Mouse (Mus musculus) stomach, embryonic 14.5 days (tissue): Measurements from ENCODE around the gene Lcat. TPM values are rescaled to one million over a fixed set of nuclear protein-coding genes. Genes with fewer than 3 reads are reported as not detected.

ENCODE experiments used
- ATAC-seq: fragments of 200-750 bp; cut with Nextera tagmentation; 2 replicates; pipeline ENCODE4 v1.8.0; 2017; ENCODE audit warnings: low read depth, moderate TSS enrichment; ENCODE audit not compliant: insufficient number of reproducible peaks, insufficient read depth, low FRiP score
- H3K27ac ChIP-seq: fragments of 300-500 bp; sonication (generic); 2 replicates; pipeline ENCODE4 v1.5.1; 2014; ENCODE audit warnings: mild to moderate bottlenecking, low read length, moderate library complexity, mixed read lengths
- H3K27me3 ChIP-seq: fragments of 300-500 bp; sonication (generic); 2 replicates; pipeline ENCODE4 v1.6.1; 2014; ENCODE audit warnings: low read length, control low read depth, mixed read lengths; ENCODE audit not compliant: control insufficient read depth, insufficient read depth
- H3K36me3 ChIP-seq: fragments of 300-500 bp; sonication (generic); 2 replicates; pipeline ENCODE4 v1.6.1; 2014; ENCODE audit warnings: mild to moderate bottlenecking, control low read depth, low read length, moderate library complexity, mixed read lengths; ENCODE audit not compliant: control insufficient read depth, insufficient read depth
- H3K4me1 ChIP-seq: fragments of 300-500 bp; sonication (generic); 2 replicates; pipeline ENCODE4 v1.6.1; 2014; ENCODE audit warnings: low read length, control low read depth, mixed read lengths; ENCODE audit not compliant: control insufficient read depth, insufficient read depth
- H3K4me2 ChIP-seq: fragments of 300-500 bp; sonication (generic); replicated peaks from 2 replicates; pipeline ENCODE4 v1.6.1; 2014; ENCODE audit warnings: low read depth, low read length, control low read depth
- H3K4me3 ChIP-seq: fragments of 300-500 bp; sonication (generic); 2 replicates; pipeline ENCODE4 v1.5.1; 2014; ENCODE audit warnings: low read depth, low read length, control low read depth
- H3K9ac ChIP-seq: fragments of 300-500 bp; sonication (generic); replicated peaks from 2 replicates; pipeline ENCODE4 v1.6.1; 2014; ENCODE audit warnings: low read depth, mild to moderate bottlenecking, control low read depth, low read length, moderate library complexity, mixed read lengths
- H3K9me3 ChIP-seq: fragments of 300-500 bp; sonication (generic); 2 replicates; pipeline ENCODE4 v1.6.1; 2016; ENCODE audit warnings: low read depth, low read length, control low read depth; ENCODE audit not compliant: control insufficient read depth
- WGBS: fragments of 180-500 bp; shearing (Covaris S2); extraction: QIAGEN DNeasy Blood & Tissue Kit; methylation state at CpG from one replicate; pipeline ENCODE4 v1.1.7; 2014; 5-methylcytosine and 5-hydroxymethylcytosine counted together
- polyA plus RNA-seq: library from polyadenylated mRNA; unstranded; fragments of >200 nt; fragmentation: Nextera tagmentation; extraction: Ambion mirVana; gene quantifications from 2 replicates; pipeline ENCODE4 v1.2.1, GENCODE M21; 2014

Lcat gene
- polyA plus RNA-seq, 1 experiment from 2014 or later, result 2.1 TPM

- H3K27me3 ChIP-seq, result no peaks in the 10 kb centered on the region
- 74% methylated on average over 8 of the region's 8 CpGs for WGBS
- H3K4me3 ChIP-seq, result no peak overlapping the region
- H3K4me1 ChIP-seq, result peaks cover 4% of the 10 kb centered on the region; the same call in 1 of the 2 replicates
- no peak overlapping the region for H3K27ac ChIP-seq
- no peak overlapping the region for H3K4me2 ChIP-seq
- no peaks in the 10 kb centered on the region for H3K9me3 ChIP-seq
- no peak for ATAC-seq
- H3K9ac ChIP-seq, result no peak overlapping the region
- H3K36me3 ChIP-seq, result no peaks in the 10 kb centered on the region
Observed at GRCm38 (mm10) chr8:105971019-105971720, 28.0 kb upstream of the Lcat start.

- no peak for ATAC-seq
- Histone ChIP-seq H3K36me3 (no peaks in the 10 kb centered on the region), H3K9ac (no peak overlapping the region), H3K27ac (no peak overlapping the region), H3K4me3 (no peak overlapping the region), H3K9me3 (no peaks in the 10 kb centered on the region), H3K4me2 (no peak overlapping the region), H3K27me3 (no peaks in the 10 kb centered on the region), H3K4me1 (peaks cover 8% of the 10 kb centered on the region)
- WGBS, result 63% methylated on average over 1 of the region's 1 CpGs
Observed at GRCm38 (mm10) chr8:105969367-105969766, 26.2 kb upstream of the Lcat start.

GRCm38 (mm10) chr8:105966692-105967311, 23.6 kb upstream of the Lcat start:
- H3K4me1 ChIP-seq, result peaks cover 16% of the 10 kb centered on the region
- no peaks in the 10 kb centered on the region for H3K9me3 ChIP-seq
- peak; percentile 25; the same call in 1 of the 2 replicates for ATAC-seq
- no peaks in the 10 kb centered on the region for H3K27me3 ChIP-seq
- peak overlapping the region; percentile 79; the same call in 1 of the 2 replicates for H3K4me3 ChIP-seq
- no peak overlapping the region for H3K9ac ChIP-seq
- H3K36me3 ChIP-seq, result no peaks in the 10 kb centered on the region
- peak overlapping the region; percentile 79 for H3K27ac ChIP-seq
- WGBS, result 9% methylated on average over 19 of the region's 19 CpGs
- H3K4me2 ChIP-seq, result peak overlapping the region; percentile 71

- peak within 1 kb of the TSS; percentile 93 for H3K27ac ChIP-seq
- peak within 1 kb of the TSS; percentile 67 for H3K9ac ChIP-seq
- no peaks in the 10 kb centered on the region for H3K27me3 ChIP-seq
- peak; percentile 85 for ATAC-seq
- WGBS, result under 1% methylated on average over 45 of the region's 47 CpGs
- H3K4me1 ChIP-seq, result peaks cover 16% of the 10 kb centered on the region
- peak within 1 kb of the TSS; percentile 79 for H3K4me3 ChIP-seq
- no peaks in the 10 kb centered on the region for H3K9me3 ChIP-seq
- H3K36me3 ChIP-seq, result no peaks in the 10 kb centered on the region
- peak within 1 kb of the TSS; percentile 71 for H3K4me2 ChIP-seq
Observed at GRCm38 (mm10) chr8:105965905-105966341, 22.7 kb upstream of the Lcat start, which contains the start of gene Slc12a4. Slc12a4 (minus strand) TSS chr8:105966097.

GRCm38 (mm10) chr8:105965266-105965904, 22.2 kb upstream of the Lcat start:
- Histone ChIP-seq H3K9me3 (no peaks in the 10 kb centered on the region), H3K36me3 (peaks cover 1% of the 10 kb centered on the region; the same call in 1 of the 2 replicates), H3K4me3 (peak overlapping the region; percentile 79), H3K9ac (peak overlapping the region; percentile 67), H3K27me3 (no peaks in the 10 kb centered on the region), H3K4me1 (peaks cover 16% of the 10 kb centered on the region), H3K27ac (peak overlapping the region; percentile 93), H3K4me2 (peak overlapping the region; percentile 71)
- ATAC-seq, result peak; percentile 74
- 1% methylated on average over 34 of the region's 40 CpGs for WGBS

GRCm38 (mm10) chr8:105964506-105965265, 21.5 kb upstream of the Lcat start:
- Histone ChIP-seq H3K36me3 (peaks cover 5% of the 10 kb centered on the region; the same call in 1 of the 2 replicates), H3K9me3 (no peaks in the 10 kb centered on the region), H3K4me1 (peaks cover 16% of the 10 kb centered on the region), H3K9ac (peak overlapping the region; percentile 67), H3K27ac (no peak overlapping the region), H3K4me2 (peak overlapping the region; percentile 71), H3K27me3 (no peaks in the 10 kb centered on the region), H3K4me3 (peak overlapping the region; percentile 79)
- whole genome bisulfite sequencing, result 53% methylated on average over 12 of the region's 12 CpGs
- ATAC-seq, result no peak

GRCm38 (mm10) chr8:105961536-105961935, 18.4 kb upstream of the Lcat start:
- no peaks in the 10 kb centered on the region for H3K27me3 ChIP-seq
- 89% methylated on average over 10 of the region's 10 CpGs for WGBS

GRCm38 (mm10) chr8:105961101-105961500, 17.9 kb upstream of the Lcat start:
- peaks cover 11% of the 10 kb centered on the region for H3K4me1 ChIP-seq
- no peak for ATAC-seq
- H3K27me3 ChIP-seq, result no peaks in the 10 kb centered on the region
- no peak overlapping the region for H3K4me2 ChIP-seq
- H3K27ac ChIP-seq, result no peak overlapping the region
- H3K4me3 ChIP-seq, result no peak overlapping the region
- peaks cover 10% of the 10 kb centered on the region for H3K36me3 ChIP-seq
- WGBS, result 83% methylated on average over 14 of the region's 14 CpGs
- H3K9ac ChIP-seq, result no peak overlapping the region
- H3K9me3 ChIP-seq, result no peaks in the 10 kb centered on the region

More at GRCm38 (mm10) chr8:105961536-105961935, 18.4 kb upstream of the Lcat start:
- no peak for ATAC-seq
- no peak overlapping the region for H3K4me3 ChIP-seq
- H3K4me1 ChIP-seq, result peaks cover 12% of the 10 kb centered on the region
- no peaks in the 10 kb centered on the region for H3K9me3 ChIP-seq
- peaks cover 9% of the 10 kb centered on the region for H3K36me3 ChIP-seq
- H3K9ac ChIP-seq, result no peak overlapping the region
- no peak overlapping the region for H3K27ac ChIP-seq
- H3K4me2 ChIP-seq, result no peak overlapping the region
